Mouse (Mus musculus) bone marrow macrophage, adult 2 months (primary cell): Measurements from ENCODE around the gene Ces1h.

Source experiments
- CTCF ChIP-seq: IDR thresholded peaks from 2 replicates; pipeline ENCODE4 v1.5.1; 2012; ENCODE audit warnings: low read depth, mild to moderate bottlenecking, low read length, moderate library complexity
- POLR2A ChIP-seq: IDR thresholded peaks from 2 replicates; pipeline ENCODE4 v1.6.1; 2012; ENCODE audit warnings: mild to moderate bottlenecking, low read depth, low read length, borderline replicate concordance

DNA sequence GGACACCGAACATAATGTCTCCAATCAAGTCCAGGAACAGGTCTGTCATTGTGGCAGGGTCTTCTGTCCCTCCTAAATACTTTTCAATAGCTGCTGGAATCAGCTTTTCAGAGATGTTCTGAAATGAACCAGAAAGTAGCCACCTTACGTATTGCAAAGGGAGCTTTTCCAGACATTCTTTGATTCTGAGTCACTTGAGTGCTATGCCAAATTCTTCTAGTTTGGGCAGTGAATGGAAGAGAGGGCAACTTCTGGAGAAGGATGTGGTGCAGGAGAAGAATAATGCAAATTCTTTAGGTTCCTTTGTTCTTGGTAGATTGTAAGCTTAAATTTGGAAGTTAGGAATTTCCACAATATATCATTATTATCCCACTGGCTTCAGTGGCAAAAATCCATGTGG lies 62.5 kb downstream of the Ces1h start:
- TF ChIP-seq CTCF = no peak
- TF ChIP-seq POLR2A = no peak
